Mouse (Mus musculus) thymus, adult 2 months (tissue): ENCODE data around the gene Map3k19. TPM values are rescaled to one million over a fixed set of nuclear protein-coding genes. Genes with fewer than 3 reads are reported as not detected.

Source experiments
- DNase-seq: peaks from one replicate; pipeline ENCODE4 v3.0.0; 2021
- H3K27ac ChIP-seq: fragments of 200-500 bp; 2 replicates; pipeline ENCODE4 v1.5.1; 2012; ENCODE audit warnings: low read length, control low read depth; ENCODE audit not compliant: control insufficient read depth, insufficient read depth
- H3K27me3 ChIP-seq: fragments of 200-500 bp; 2 replicates; pipeline ENCODE4 v1.6.1; 2012; ENCODE audit warnings: mild to moderate bottlenecking, low read length, moderate library complexity, mixed read lengths; ENCODE audit not compliant: control insufficient read depth, insufficient read depth
- H3K36me3 ChIP-seq: fragments of 200-500 bp; 2 replicates; pipeline ENCODE4 v1.6.1; 2012; ENCODE audit warnings: mild to moderate bottlenecking, low read length, moderate library complexity; ENCODE audit not compliant: control insufficient read depth, insufficient read depth
- H3K4me1 ChIP-seq: fragments of 200-500 bp; replicated peaks from 2 replicates; pipeline ENCODE4 v1.6.1; 2012; ENCODE audit warnings: low read length; ENCODE audit not compliant: control insufficient read depth, insufficient read depth
- H3K4me3 ChIP-seq: fragments of 200-500 bp; 2 replicates; pipeline ENCODE4 v1.5.1; 2012; ENCODE audit warnings: mild to moderate bottlenecking, low read length, control low read depth, moderate library complexity; ENCODE audit not compliant: control insufficient read depth, insufficient read depth
- CTCF ChIP-seq: fragments of 200-500 bp; IDR thresholded peaks from 2 replicates; pipeline ENCODE4 v1.5.1; 2012; ENCODE audit warnings: mild to moderate bottlenecking, control low read depth, low read length, moderate library complexity, borderline replicate concordance; ENCODE audit not compliant: control insufficient read depth, poor library complexity, insufficient read depth; ENCODE audit errors: extremely low read depth
- POLR2A ChIP-seq: fragments of 200-500 bp; IDR thresholded peaks from 2 replicates; pipeline ENCODE4 v1.6.1; 2012; ENCODE audit warnings: mild to moderate bottlenecking, low read length, control low read depth, moderate library complexity; ENCODE audit not compliant: control insufficient read depth, poor library complexity, insufficient read depth; ENCODE audit errors: extremely low read depth
- WGBS: fragments of 180-500 bp; shearing (Covaris S2); methylation state at CpG from one replicate; pipeline ENCODE4 v1.1.7; 2018; 5-methylcytosine and 5-hydroxymethylcytosine counted together
- polyA plus RNA-seq: library from polyadenylated mRNA; depleted of rRNA; stranded (reverse); fragments of >200 nt; gene quantifications from 2 replicates; pipeline ENCODE4 v1.2.3, GENCODE M21; 2012

Gene Map3k19
- polyA plus RNA-seq, 1 experiment, result 0.54 TPM

DNA sequence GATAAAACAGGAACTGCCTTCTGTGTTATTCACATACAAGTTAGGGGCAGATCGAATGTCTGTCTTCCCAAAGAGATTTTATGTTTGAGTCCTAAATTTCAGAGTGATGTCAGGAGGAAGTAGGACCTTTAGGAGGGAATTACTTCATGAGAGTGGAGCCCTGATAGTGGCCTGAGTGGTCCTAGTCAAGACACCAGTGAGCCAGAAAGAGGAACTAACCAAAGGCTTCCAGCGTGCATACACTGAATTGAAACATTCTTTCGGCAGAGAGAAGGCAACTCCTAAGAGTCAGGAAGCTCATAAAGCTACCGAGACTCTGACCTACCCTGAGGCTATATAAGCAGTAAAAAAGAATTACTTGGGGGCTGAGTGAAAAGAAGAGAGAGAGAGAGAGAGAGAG lies 18.2 kb downstream of the Map3k19 start:
- no peaks in the 10 kb centered on the region for H3K27me3 ChIP-seq
- H3K27ac ChIP-seq, result no peak overlapping the region
- no peak for DNase-seq
- H3K36me3 ChIP-seq, result no peaks in the 10 kb centered on the region
- TF ChIP-seq POLR2A (no peak), CTCF (no peak)
- H3K4me1 ChIP-seq, result peaks cover 2% of the 10 kb centered on the region; the same call in 1 of the 2 replicates
- H3K4me3 ChIP-seq, result no peak overlapping the region
- 33% methylated on average over 4 of the region's 4 CpGs for WGBS

DNA sequence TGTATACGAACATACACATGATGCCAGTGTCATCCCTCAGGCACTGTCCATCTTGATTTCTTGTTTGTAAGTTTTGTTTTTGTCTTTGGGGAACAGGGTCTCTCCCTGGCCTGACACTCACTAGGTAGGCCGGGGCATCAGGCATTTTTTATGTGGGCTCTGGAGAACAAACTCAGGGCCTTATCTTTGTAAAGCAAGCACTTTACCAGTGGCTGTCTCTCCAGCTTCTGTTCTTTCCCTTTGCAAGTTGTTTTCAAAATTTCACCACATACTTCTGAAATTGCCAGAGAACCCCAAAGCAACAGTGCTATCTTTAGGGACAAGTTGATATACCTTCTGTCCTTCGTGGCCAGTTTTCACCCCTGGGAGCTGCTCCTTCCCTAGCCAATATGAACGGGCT lies 20.6 kb downstream of the Map3k19 start:
- H3K36me3 ChIP-seq, result no peaks in the 10 kb centered on the region
- 70% methylated on average over 4 of the region's 4 CpGs for WGBS
- H3K27me3 ChIP-seq, result no peaks in the 10 kb centered on the region
- no peak for DNase-seq
- H3K27ac ChIP-seq, result no peak overlapping the region
- TF ChIP-seq POLR2A (no peak), CTCF (no peak)
- no peak overlapping the region for H3K4me3 ChIP-seq
- peaks cover 15% of the 10 kb centered on the region for H3K4me1 ChIP-seq

DNA sequence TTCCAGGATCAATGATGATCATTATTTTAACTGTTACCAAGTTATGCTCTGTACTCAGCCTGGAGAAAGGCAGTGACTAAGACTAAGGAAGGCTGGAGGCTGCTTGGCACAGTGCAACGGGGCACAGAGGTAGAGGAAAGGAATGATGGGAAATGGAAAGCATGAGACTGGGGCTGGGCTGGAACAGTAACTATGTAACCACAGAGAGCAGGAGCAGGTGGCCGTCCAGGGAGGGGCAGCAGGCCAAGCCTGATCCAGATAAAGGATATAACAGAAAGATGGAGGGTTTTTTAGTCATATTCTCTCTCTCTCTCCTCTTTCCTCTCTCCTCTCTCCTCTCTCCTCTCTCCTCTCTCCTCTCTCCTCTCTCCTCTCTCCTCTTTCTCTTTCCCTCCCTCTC lies 21.1 kb downstream of the Map3k19 start:
- TF ChIP-seq POLR2A (no peak), CTCF (no peak)
- DNase-seq, result no peak
- no peak overlapping the region for H3K4me3 ChIP-seq
- H3K36me3 ChIP-seq, result no peaks in the 10 kb centered on the region
- no peaks in the 10 kb centered on the region for H3K27me3 ChIP-seq
- H3K27ac ChIP-seq, result no peak overlapping the region
- peaks cover 16% of the 10 kb centered on the region for H3K4me1 ChIP-seq
- WGBS, result 13% methylated on average over 2 of the region's 2 CpGs

- peaks cover 16% of the 10 kb centered on the region for H3K4me1 ChIP-seq
- peak overlapping the region; percentile 65 for H3K27ac ChIP-seq
- DNase-seq, result peak; percentile 67
These were observed 24.5 kb downstream of the Map3k19 start for GRCm38 (mm10) chr1:127830215-127830921.

DNA sequence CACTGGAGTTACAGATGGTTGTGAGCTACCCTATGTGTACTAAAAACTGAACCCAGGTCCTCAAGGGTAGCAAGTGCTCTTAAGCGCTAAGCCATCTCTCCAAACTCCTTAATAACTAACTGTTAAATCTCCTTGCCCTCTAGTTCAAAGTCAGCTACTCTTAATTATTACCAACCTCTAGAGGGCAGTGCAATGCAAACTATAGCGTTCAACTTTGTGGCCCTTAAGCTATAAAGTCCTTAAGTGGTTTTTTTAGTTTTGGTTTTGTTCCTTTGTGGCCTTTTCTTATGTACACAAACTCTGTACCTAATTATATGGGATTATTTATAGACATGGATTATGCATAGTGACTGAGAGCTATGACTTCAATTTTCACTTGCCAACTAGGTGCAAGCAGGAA lies 27.5 kb downstream of the Map3k19 start:
- Histone ChIP-seq H3K4me3 (no peak overlapping the region), H3K27me3 (no peaks in the 10 kb centered on the region), H3K27ac (no peak overlapping the region), H3K4me1 (peaks cover 13% of the 10 kb centered on the region), H3K36me3 (no peaks in the 10 kb centered on the region)
- DNase-seq, result peak; percentile 34
- TF ChIP-seq CTCF (no peak), POLR2A (no peak)
- 16% methylated on average over 2 of the region's 2 CpGs for WGBS

More at GRCm38 (mm10) chr1:127830215-127830921, 24.5 kb downstream of the Map3k19 start:
- Histone ChIP-seq H3K27me3 (no peaks in the 10 kb centered on the region), H3K36me3 (no peaks in the 10 kb centered on the region), H3K4me3 (peak overlapping the region; percentile 7; the same call in 1 of the 2 replicates)
- TF ChIP-seq POLR2A (0 out of 2 replicates have a peak, but pooled peaks have one; percentile 20), CTCF (no peak)
- WGBS, result 6% methylated on average over 13 of the region's 13 CpGs

DNA sequence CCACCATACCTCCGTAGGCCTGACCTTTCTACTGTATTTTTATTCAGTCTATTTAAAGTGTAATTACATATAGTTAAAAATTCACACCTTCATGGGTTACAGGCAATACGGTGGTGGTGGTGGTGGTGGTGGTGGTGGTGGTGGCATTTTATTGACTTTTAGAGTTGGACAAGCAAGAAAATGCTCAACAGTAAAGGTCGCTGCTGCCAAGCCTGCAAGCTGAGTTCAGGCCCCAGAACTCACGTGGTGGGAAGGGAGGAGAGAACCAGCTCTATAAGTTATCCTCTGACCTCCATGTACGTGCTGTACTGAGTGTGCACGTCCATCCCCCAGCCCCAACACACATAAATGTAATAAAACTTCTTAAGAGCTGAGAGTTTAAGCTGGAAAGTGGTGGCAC lies 38.5 kb downstream of the Map3k19 start:
- no peak overlapping the region for H3K27ac ChIP-seq
- DNase-seq, result no peak
- H3K4me3 ChIP-seq, result no peak overlapping the region
- no peaks in the 10 kb centered on the region for H3K36me3 ChIP-seq
- no peaks in the 10 kb centered on the region for H3K27me3 ChIP-seq
- WGBS, result 96% methylated on average over 6 of the region's 6 CpGs
- TF ChIP-seq CTCF, result no peak
- TF ChIP-seq POLR2A, result no peak
- H3K4me1 ChIP-seq, result no peaks in the 10 kb centered on the region
